Mouse (Mus musculus): ENCODE measurements around the gene Wdr86. TPM values are rescaled to one million over a fixed set of nuclear protein-coding genes. Genes with fewer than 3 reads are reported as not detected.
A peak's percentile ranks its signal among the peaks of the same experiment; 100 is the strongest.
"Not testable (repeated sequence)": the region's sequence is repeated elsewhere in the genome, so short reads cannot be mapped to it uniquely, and the experiment has no call there.

The Wdr86 gene
- polyA plus RNA-seq, 1 experiment from 2014 or later = 2.7 TPM

DNA sequence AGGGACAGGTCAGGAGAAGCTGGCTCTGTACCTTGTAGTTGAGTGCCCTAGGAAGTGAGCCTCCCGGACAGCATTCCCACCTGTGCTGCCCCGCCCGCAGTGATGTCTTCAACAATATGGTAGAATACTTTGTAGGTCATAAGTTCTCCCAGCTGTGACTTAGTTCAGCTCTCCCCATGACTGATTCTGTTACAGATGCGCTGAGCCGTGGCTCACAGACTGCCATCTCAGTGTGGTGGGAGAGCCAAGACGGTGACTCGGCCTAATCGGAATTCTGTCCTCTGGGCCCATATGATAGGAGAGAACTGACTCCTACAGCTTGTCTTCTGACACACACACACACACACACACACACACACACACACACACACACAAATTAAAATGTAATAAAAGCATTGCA is 25.9 kb downstream of the Wdr86 start:
- no peak overlapping the region for H3K27ac ChIP-seq (replicated peaks)
- DNase-seq (ENCODE audit: low spot score) (no peak), ATAC-seq (ENCODE audit: low FRiP score, low TSS enrichment) (no peak)
- H3K36me3 ChIP-seq (ENCODE audit: control insufficient read depth, insufficient read depth, low read length) = peaks cover 53% of the 10 kb centered on the region
- no peaks in the 10 kb centered on the region for H3K9me3 ChIP-seq (ENCODE audit: control insufficient read depth, low read length)
- no peaks in the 10 kb centered on the region for H3K4me1 ChIP-seq (replicated peaks; ENCODE audit: control insufficient read depth, insufficient read depth)
- no peak overlapping the region for H3K4me3 ChIP-seq (ENCODE audit: low read depth, low read length)
- no peak for TF ChIP-seq CTCF (IDR thresholded peaks at IDR 0.05; ENCODE audit: low read depth)
- TF ChIP-seq EP300 (optimal IDR thresholded peaks at IDR 0.05) = no peak
- no peak overlapping the region for H3K4me2 ChIP-seq (replicated peaks; ENCODE audit: low read depth)
- no peaks in the 10 kb centered on the region for H3K27me3 ChIP-seq (ENCODE audit: control insufficient read depth, insufficient read depth, low read length)
- no peak overlapping the region for H3K9ac ChIP-seq (ENCODE audit: low read length)
- 81% methylated on average over 8 of the region's 8 CpGs for WGBS

DNA sequence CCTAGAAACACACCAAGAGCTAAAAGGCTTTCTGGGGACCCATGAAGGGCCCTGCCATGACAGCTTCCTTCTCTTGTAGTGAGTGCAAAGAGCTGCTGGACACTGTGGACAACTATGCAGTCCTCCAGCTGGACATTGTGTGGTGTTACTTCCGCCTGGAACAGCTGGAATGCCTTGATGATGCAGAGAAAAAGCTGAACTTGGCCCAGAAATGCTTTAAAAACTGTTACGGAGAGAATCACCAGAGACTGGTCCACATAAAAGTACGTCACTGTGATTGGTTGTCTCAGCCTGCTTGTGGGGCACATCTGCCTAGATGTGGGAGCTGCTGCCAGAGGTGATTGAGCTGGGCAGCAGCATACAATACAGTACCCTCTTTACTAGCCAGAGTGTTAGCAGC is 29.3 kb downstream of the Wdr86 start:
- 62% methylated on average over 3 of the region's 3 CpGs for WGBS
- no peaks in the 10 kb centered on the region for H3K27me3 ChIP-seq (ENCODE audit: control insufficient read depth, insufficient read depth, low read length)
- no peak overlapping the region for H3K4me3 ChIP-seq (ENCODE audit: low read depth, low read length)
- H3K27ac ChIP-seq (replicated peaks) = 0 out of 2 replicates have a peak overlapping the region, but pooled peaks have one; percentile 35
- no peak overlapping the region for H3K4me2 ChIP-seq (replicated peaks; ENCODE audit: low read depth)
- H3K36me3 ChIP-seq (ENCODE audit: control insufficient read depth, insufficient read depth, low read length) = peaks cover 40% of the 10 kb centered on the region
- H3K9me3 ChIP-seq (ENCODE audit: control insufficient read depth, low read length) = no peaks in the 10 kb centered on the region
- H3K9ac ChIP-seq (ENCODE audit: low read length) = no peak overlapping the region
- DNase-seq (ENCODE audit: low spot score) = no peak
- no peak for TF ChIP-seq CTCF (IDR thresholded peaks at IDR 0.05; ENCODE audit: low read depth)
- TF ChIP-seq EP300 (optimal IDR thresholded peaks at IDR 0.05) = no peak
- ATAC-seq (ENCODE audit: low FRiP score, low TSS enrichment) = no peak; the same call in 1 of the 2 replicates
- no peaks in the 10 kb centered on the region for H3K4me1 ChIP-seq (replicated peaks; ENCODE audit: control insufficient read depth, insufficient read depth)

DNA sequence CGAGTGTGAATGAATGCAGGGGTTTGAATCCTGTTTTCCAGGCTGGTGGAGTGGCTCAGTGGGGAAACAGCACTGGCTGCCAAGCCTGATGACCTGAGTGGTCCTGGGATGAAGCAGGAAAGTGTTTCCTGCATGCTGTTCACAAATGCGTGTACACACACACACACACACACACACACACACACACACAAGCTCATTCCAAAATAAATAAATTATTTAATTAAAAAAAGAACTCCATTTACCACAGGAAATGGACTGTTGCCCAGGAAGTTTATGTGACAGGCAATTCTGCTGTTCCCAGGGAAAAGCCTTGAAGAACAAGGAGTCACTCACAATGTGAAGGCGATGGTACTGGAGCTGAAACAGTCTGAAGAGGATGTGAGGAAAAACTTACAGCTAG is 33.8 kb downstream of the Wdr86 start:
- Histone ChIP-seq H3K4me1 (replicated peaks; ENCODE audit: control insufficient read depth, insufficient read depth) (no peaks in the 10 kb centered on the region), H3K27ac (replicated peaks) (no peak overlapping the region), H3K36me3 (ENCODE audit: control insufficient read depth, insufficient read depth, low read length) (peaks cover 46% of the 10 kb centered on the region), H3K27me3 (ENCODE audit: control insufficient read depth, insufficient read depth, low read length) (no peaks in the 10 kb centered on the region), H3K9me3 (ENCODE audit: control insufficient read depth, low read length) (no peaks in the 10 kb centered on the region), H3K9ac (ENCODE audit: low read length) (no peak overlapping the region), H3K4me2 (replicated peaks; ENCODE audit: low read depth) (no peak overlapping the region), H3K4me3 (ENCODE audit: low read depth, low read length) (no peak overlapping the region)
- no peak for TF ChIP-seq EP300 (optimal IDR thresholded peaks at IDR 0.05)
- TF ChIP-seq CTCF (IDR thresholded peaks at IDR 0.05; ENCODE audit: low read depth) = no peak
- no peak for ATAC-seq (ENCODE audit: low FRiP score, low TSS enrichment)
- WGBS = 80% methylated on average over 3 of the region's 3 CpGs
- no peak for DNase-seq (ENCODE audit: low spot score)

DNA sequence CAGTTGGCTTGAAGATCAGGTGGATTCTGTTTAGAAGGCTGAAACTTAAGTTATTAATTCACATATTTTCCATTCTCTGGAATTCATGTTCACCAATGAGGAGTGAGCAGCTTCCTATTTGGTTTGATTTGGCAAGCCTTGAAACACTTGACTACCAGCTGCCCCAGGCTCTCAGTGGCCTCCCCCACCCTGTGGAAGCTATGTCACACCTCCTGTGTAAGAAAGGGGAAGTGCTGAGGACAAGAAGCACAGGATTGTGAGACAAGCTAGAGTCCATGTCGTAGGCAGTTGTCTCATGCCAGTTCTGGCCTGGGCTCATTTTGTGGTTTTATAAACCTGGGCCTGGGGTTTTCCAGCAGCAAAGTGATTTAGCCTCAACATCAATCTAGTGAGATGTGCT is 42.8 kb downstream of the Wdr86 start:
- Histone ChIP-seq H3K4me2 (replicated peaks; ENCODE audit: low read depth) (no peak overlapping the region), H3K9ac (ENCODE audit: low read length) (no peak overlapping the region), H3K9me3 (ENCODE audit: control insufficient read depth, low read length) (no peaks in the 10 kb centered on the region), H3K36me3 (ENCODE audit: control insufficient read depth, insufficient read depth, low read length) (peaks cover 11% of the 10 kb centered on the region), H3K27me3 (ENCODE audit: control insufficient read depth, insufficient read depth, low read length) (no peaks in the 10 kb centered on the region), H3K27ac (replicated peaks) (no peak overlapping the region), H3K4me3 (ENCODE audit: low read depth, low read length) (no peak overlapping the region), H3K4me1 (replicated peaks; ENCODE audit: control insufficient read depth, insufficient read depth) (no peaks in the 10 kb centered on the region; the same call in 1 of the 2 replicates)
- DNase-seq (ENCODE audit: low spot score) (no peak), ATAC-seq (ENCODE audit: low FRiP score, low TSS enrichment) (no peak)
- 78% methylated on average over 1 of the region's 1 CpGs for WGBS
- no peak for TF ChIP-seq EP300 (optimal IDR thresholded peaks at IDR 0.05)
- no peak for TF ChIP-seq CTCF (IDR thresholded peaks at IDR 0.05; ENCODE audit: low read depth)

DNA sequence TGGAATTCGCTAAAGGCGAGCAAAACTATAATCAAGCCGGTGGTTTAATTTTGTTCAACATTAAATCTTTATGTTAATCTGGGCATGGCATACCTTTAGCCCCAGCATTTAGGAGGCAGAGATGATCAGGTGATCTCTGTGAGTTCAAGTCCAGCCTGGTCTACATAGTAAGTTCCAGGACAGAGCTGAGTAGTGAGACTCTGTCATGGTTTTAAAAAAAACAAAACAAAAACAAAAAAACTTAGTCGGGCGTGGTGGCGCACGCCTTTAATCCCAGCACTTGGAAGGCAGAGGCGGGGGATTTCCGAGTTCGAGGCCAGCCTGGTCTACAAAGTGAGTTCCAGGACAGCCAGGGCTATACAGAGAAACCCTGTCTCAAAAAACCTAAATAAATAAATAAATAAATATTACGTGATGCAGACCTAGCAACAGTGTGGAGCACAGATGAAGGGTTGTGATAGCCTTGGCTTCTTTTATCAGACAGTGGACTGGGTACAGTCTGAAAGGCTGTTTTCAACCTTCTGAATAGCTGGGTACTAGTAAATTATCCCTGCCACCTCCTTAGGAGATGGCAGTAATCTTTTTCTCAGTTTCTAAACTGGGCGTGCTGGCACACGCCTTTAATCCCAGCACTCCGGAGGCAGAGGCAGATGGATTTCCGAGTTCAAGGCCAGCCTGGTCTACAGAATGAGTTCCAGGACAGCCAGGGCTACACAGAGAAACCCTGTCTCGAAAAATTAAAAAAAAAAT is 43.7 kb downstream of the Wdr86 start:
- Histone ChIP-seq H3K27ac (replicated peaks) (peak overlapping the region; percentile 98), H3K36me3 (ENCODE audit: control insufficient read depth, insufficient read depth, low read length) (peaks cover 10% of the 10 kb centered on the region), H3K4me3 (ENCODE audit: low read depth, low read length) (peak overlapping the region; percentile 92), H3K4me2 (replicated peaks; ENCODE audit: low read depth) (peak overlapping the region; percentile 55)
- not testable (repeated sequence) for ATAC-seq (ENCODE audit: low FRiP score, low TSS enrichment); H3K9ac ChIP-seq (ENCODE audit: low read length); DNase-seq (ENCODE audit: low spot score); H3K9me3 ChIP-seq (ENCODE audit: control insufficient read depth, low read length); H3K4me1 ChIP-seq (replicated peaks; ENCODE audit: control insufficient read depth, insufficient read depth); H3K27me3 ChIP-seq (ENCODE audit: control insufficient read depth, insufficient read depth, low read length)
- 69% methylated on average over 16 of the region's 16 CpGs for WGBS

DNA sequence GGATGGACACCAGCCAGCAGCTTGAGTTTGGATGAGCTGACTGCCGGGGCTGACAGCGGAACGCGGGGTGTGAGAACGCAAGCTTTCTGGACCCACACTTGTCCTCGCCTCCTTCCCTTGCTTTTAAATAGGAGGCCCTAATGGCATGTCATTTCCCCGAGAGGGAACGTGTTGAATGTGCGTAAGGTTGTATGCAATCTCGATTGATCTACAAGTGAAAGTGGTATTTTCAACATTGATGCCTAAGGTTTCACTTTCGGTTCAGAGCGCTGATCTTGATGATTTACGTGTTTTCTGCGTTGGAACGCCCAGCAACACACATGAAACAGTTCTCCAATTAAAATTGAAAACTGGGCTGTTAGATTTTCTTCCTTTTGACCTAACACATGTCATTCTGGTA is 44.4 kb downstream of the Wdr86 start:
- Histone ChIP-seq H3K36me3 (ENCODE audit: control insufficient read depth, insufficient read depth, low read length) (peaks cover 5% of the 10 kb centered on the region), H3K27ac (replicated peaks) (peak overlapping the region; percentile 98), H3K9ac (ENCODE audit: low read length) (peak overlapping the region; percentile 81), H3K4me3 (ENCODE audit: low read depth, low read length) (peak overlapping the region; percentile 92), H3K4me1 (replicated peaks; ENCODE audit: control insufficient read depth, insufficient read depth) (no peaks in the 10 kb centered on the region; the same call in 1 of the 2 replicates), H3K4me2 (replicated peaks; ENCODE audit: low read depth) (peak overlapping the region; percentile 55), H3K9me3 (ENCODE audit: control insufficient read depth, low read length) (no peaks in the 10 kb centered on the region), H3K27me3 (ENCODE audit: control insufficient read depth, insufficient read depth, low read length) (no peaks in the 10 kb centered on the region)
- ATAC-seq (ENCODE audit: low FRiP score, low TSS enrichment) (no peak), DNase-seq (ENCODE audit: low spot score) (no peak)
- WGBS = 0% methylated on average over 15 of the region's 15 CpGs
- no peak for TF ChIP-seq CTCF (IDR thresholded peaks at IDR 0.05; ENCODE audit: low read depth)
- no peak for TF ChIP-seq EP300 (optimal IDR thresholded peaks at IDR 0.05)

Measured in stomach, postnatal 0 days (tissue).